8 mouse cellular contexts compared by ENCODE assay signal in genomic region chr16:4878192-4878885, GRCm38 (mm10). TPM values are rescaled to one million over a fixed set of nuclear protein-coding genes. Genes with fewer than 3 reads are reported as not detected.
DNase-seq lines count a peak whose midpoint lies in the region; ATAC-seq lines count a peak whose summit lies in the region.

No protein-coding gene starts in this region.

- no peaks in the 10 kb centered on the region for H3K9me3 ChIP-seq in limb, embryonic 10.5 days (replicated peaks)

- DNase-seq in embryo, embryonic 10 days (ENCODE audit: low spot score): peak; percentile 14
- DNase-seq in embryo, embryonic 11 days: no peak
- DNase-seq in MN1 (ENCODE audit: low spot score): peak; percentile 22
- DNase-seq in limb, embryonic 10.5 days (ENCODE audit: low spot score): peak; percentile 44
- DNase-seq in thymus, postnatal 10 days (ENCODE audit: low spot score in 2 of 2): peak; percentile 69 to 71

- ATAC-seq in granulocyte monocyte progenitor cell, adult 5-6 weeks (replicated peaks; ENCODE audit: poor library complexity, severe bottlenecking): peak; percentile 12
- peak; percentile 31 for ATAC-seq in megakaryocyte-erythroid progenitor cell, adult 5-6 weeks (replicated peaks; ENCODE audit: low FRiP score, low TSS enrichment, poor library complexity, severe bottlenecking)
- ATAC-seq in frontal cortex, adult (ENCODE audit: low TSS enrichment): no peak

- H3K4me3 ChIP-seq in limb, embryonic 10.5 days: peak overlapping the region; percentile 94

- 48% methylated on average over 5 of the region's 5 CpGs for WGBS in limb, embryonic 10.5 days

- peaks cover 29% of the 10 kb centered on the region for H3K4me1 ChIP-seq in limb, embryonic 10.5 days

- H3K36me3 ChIP-seq in limb, embryonic 10.5 days: peaks cover 41% of the 10 kb centered on the region

- peak overlapping the region; percentile 97 for H3K27ac ChIP-seq in limb, embryonic 10.5 days

- no peaks in the 10 kb centered on the region for H3K27me3 ChIP-seq in limb, embryonic 10.5 days (ENCODE audit: low read depth, poor library complexity, severe bottlenecking)

RNA-seq across cellular contexts. Expression of gene Ubald1, which starts 1.8 kb away (rescaled TPM):
- total RNA-seq in granulocyte monocyte progenitor cell, adult 5-6 weeks (2014; fragmentation: Nextera tagmentation): 37.0 and 39.8 TPM in 2 replicates
- total RNA-seq in granulocyte monocyte progenitor cell, adult 5-6 weeks (2017): 11.4 and 14.1 TPM in 2 replicates
- polyA plus RNA-seq in limb, embryonic 10.5 days (2016; fragmentation: Nextera tagmentation; extraction: Ambion mirVana): 43.6 and 43.8 TPM in 2 replicates
- 20.3 and 33.3 TPM in 2 replicates for total RNA-seq in megakaryocyte-erythroid progenitor cell, adult 5-6 weeks (2014; fragmentation: Nextera tagmentation)
- total RNA-seq in megakaryocyte-erythroid progenitor cell, adult 5-6 weeks (2017): 15.2 and 16.5 TPM in 2 replicates

RNA-seq across cellular contexts. Expression of gene Mgrn1, which starts 7.7 kb away (rescaled TPM):
- total RNA-seq in granulocyte monocyte progenitor cell, adult 5-6 weeks (2014; fragmentation: Nextera tagmentation): 28.3 and 33.5 TPM in 2 replicates
- total RNA-seq in granulocyte monocyte progenitor cell, adult 5-6 weeks (2017): 16.6 and 21.6 TPM in 2 replicates
- polyA plus RNA-seq in limb, embryonic 10.5 days (2016; fragmentation: Nextera tagmentation; extraction: Ambion mirVana): 68.0 and 84.5 TPM in 2 replicates
- total RNA-seq in megakaryocyte-erythroid progenitor cell, adult 5-6 weeks (2014; fragmentation: Nextera tagmentation): 16.0 and 21.8 TPM in 2 replicates
- total RNA-seq in megakaryocyte-erythroid progenitor cell, adult 5-6 weeks (2017): 8.7 and 13.3 TPM in 2 replicates

RNA-seq across cellular contexts. Expression of gene 4930562C15Rik, which starts 43.1 kb away (rescaled TPM):
- not detected in 2 replicates for total RNA-seq in granulocyte monocyte progenitor cell, adult 5-6 weeks (2014; fragmentation: Nextera tagmentation)
- total RNA-seq in granulocyte monocyte progenitor cell, adult 5-6 weeks (2017): 0.65 TPM in 1 of 2 replicates, not detected in the other
- 0.40 and 0.71 TPM in 2 replicates for polyA plus RNA-seq in limb, embryonic 10.5 days (2016; fragmentation: Nextera tagmentation; extraction: Ambion mirVana)
- not detected in 2 replicates for total RNA-seq in megakaryocyte-erythroid progenitor cell, adult 5-6 weeks (2014; fragmentation: Nextera tagmentation)
- not detected in 2 replicates for total RNA-seq in megakaryocyte-erythroid progenitor cell, adult 5-6 weeks (2017)
